Mouse (Mus musculus) brown adipose tissue, adult 24 weeks (tissue): ENCODE measurements around the gene Gm5039. TPM values are rescaled to one million over a fixed set of nuclear protein-coding genes. Genes with fewer than 3 reads are reported as not detected.
A peak's percentile ranks its signal among the peaks of the same experiment; 100 is the strongest.
"Not testable (repeated sequence)": the region's sequence is repeated elsewhere in the genome, so short reads cannot be mapped to it uniquely, and the experiment has no call there.

ENCODE experiments used
- H3K27ac ChIP-seq: fragments of 200-500 bp; replicated peaks from 2 replicates; pipeline ENCODE4 v1.5.1; 2012; ENCODE audit warnings: low read depth, mild to moderate bottlenecking, low read length
- H3K4me1 ChIP-seq: fragments of 200-500 bp; 2 replicates; pipeline ENCODE4 v1.6.1; 2012; ENCODE audit warnings: low read length, mixed read lengths; ENCODE audit not compliant: control insufficient read depth, insufficient read depth, insufficient read length
- H3K4me3 ChIP-seq: fragments of 200-500 bp; 2 replicates; pipeline ENCODE4 v1.5.1; 2012; ENCODE audit warnings: low read depth, mild to moderate bottlenecking, low read length, moderate library complexity; ENCODE audit not compliant: insufficient read depth
- polyA plus RNA-seq: library from polyadenylated mRNA; stranded (reverse); fragments of >200 nt; gene quantifications from 2 replicates; pipeline ENCODE4 v1.2.4, GENCODE M21; 2012; ENCODE audit not compliant: missing spikeins, insufficient read depth, insufficient read length

The Gm5039 gene
- polyA plus RNA-seq, result not detected in 2 replicates

DNA sequence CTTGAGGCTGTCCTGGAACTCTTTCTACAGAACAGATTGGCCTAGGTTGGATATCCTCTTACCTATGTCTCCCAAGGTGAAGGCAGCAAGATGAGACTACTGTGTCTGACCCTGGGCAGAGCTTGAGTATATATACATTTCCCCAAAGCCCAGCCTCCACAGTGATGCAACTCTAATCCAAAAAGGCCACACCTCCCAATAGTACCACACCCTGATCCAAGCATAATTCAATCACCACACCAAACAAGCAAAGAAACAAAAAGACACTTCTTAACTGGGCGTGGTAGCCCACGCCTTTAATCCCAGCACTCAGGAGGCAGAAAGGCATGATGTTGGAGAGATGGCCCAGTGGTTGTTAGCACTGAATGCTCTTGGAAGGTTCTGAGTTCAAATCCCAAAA is at the start of gene Gm5039:
TSS of gene Gm5039 (minus strand) at position 101 of the 400 bp plus-strand sequence.
- H3K27ac ChIP-seq, H3K4me3 ChIP-seq, H3K4me1 ChIP-seq: not testable (repeated sequence)

DNA sequence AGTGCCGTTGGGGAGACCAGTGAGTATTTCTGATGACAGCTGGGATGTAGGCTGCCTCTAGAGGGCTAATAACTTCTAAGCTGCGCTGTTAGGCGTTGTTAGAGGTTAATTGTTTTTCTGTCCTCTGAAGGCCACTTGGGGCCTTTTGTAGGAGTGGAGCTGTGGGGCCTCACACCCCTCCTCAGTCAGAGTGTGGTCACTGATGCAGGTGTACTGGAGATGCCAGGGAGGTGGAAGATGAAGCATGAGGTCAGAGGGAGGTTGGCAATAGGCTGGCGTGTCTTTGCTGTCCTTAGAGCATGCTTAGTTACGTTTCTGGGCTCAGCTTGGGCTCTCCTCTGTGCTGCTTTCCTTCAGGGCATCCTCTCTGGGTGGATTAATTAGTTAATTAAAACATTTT is 48.2 kb upstream of the Gm5039 start:
- Histone ChIP-seq H3K27ac (no peak overlapping the region), H3K4me3 (no peak overlapping the region), H3K4me1 (peaks cover 2% of the 10 kb centered on the region; the same call in 1 of the 2 replicates)

DNA sequence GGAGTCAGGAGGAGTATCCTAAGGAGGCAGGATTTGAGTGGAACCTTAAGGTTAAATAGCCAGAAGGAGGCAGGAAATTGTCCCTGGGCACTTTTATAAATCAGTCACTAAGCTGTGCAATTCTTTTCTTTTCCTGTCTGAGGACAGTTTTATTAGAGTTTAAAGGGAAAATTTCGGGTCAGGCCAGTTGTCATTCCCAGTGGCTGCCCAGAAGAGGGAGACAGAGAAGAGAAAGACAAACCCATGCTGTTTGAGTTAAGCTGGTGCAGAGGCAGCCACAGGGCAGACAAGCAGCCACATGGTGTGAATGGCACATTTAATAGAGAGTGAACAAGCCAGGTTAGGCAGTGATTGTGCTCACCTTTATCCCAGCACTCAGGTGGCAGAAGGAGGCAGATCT is 46.5 kb upstream of the Gm5039 start:
- not testable (repeated sequence) for H3K4me1 ChIP-seq, H3K4me3 ChIP-seq, H3K27ac ChIP-seq

DNA sequence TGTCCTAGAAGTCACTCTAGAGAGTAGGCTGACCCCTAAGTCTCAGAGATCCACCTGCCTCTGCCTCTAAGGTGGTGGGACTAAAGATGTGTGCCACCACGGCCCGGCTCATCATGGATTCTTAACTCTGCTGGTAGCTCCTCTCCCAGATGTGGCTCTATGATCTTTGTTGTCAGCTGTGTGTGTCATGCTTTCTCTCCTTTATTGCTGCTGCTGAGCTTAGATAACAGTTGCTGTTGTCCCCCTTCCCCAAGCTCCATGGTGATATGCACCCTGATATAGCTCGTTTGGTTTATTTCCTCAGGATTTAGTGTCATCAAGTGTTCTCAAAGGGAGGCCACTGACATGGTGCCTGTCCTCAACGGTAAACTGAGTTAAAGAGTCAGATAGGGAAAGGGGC is 45.9 kb upstream of the Gm5039 start:
- H3K4me1 ChIP-seq, H3K4me3 ChIP-seq, H3K27ac ChIP-seq: not testable (repeated sequence)

DNA sequence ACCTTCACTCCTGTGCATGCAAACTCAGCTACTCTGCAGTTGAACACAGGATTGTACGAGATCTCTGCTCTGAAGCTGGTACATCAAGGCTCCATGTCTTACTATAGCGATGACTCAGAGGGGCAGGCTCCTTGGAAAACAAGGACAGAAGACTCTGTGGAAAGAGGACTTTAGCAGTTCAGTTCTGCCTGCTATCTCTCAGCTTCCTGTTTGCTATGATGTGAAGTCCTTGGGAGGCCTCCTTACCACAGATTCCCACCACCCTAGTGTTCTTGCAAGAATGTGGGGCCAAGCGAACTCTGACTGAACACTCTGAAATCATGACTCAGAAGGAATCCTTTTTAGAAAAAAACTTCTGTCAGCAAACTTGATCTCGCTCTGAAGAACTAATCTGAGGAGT is 44.8 kb upstream of the Gm5039 start:
- H3K4me3 ChIP-seq, result no peak overlapping the region
- peaks cover 2% of the 10 kb centered on the region; the same call in 1 of the 2 replicates for H3K4me1 ChIP-seq
- no peak overlapping the region for H3K27ac ChIP-seq

DNA sequence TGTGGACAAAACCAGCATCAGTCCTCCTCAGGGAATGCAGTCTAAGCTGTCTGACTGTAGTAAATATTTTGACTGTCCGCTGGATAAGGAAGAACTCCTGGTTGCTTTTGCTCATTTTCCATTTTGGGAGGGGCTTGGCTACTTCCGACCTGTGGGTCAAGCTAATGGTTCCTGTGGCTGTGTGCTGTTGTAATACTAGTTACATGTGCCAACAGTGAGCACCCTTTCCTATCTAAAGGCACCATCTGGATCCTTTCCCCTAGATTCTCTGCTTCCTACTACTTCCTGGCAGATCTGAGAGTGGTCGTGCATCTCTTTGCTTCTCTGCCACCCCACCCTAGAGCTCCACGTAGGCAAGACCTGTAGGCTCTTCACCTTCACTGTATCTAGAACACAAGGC is 43.8 kb upstream of the Gm5039 start:
- peaks cover 2% of the 10 kb centered on the region; the same call in 1 of the 2 replicates for H3K4me1 ChIP-seq
- no peak overlapping the region for H3K4me3 ChIP-seq

DNA sequence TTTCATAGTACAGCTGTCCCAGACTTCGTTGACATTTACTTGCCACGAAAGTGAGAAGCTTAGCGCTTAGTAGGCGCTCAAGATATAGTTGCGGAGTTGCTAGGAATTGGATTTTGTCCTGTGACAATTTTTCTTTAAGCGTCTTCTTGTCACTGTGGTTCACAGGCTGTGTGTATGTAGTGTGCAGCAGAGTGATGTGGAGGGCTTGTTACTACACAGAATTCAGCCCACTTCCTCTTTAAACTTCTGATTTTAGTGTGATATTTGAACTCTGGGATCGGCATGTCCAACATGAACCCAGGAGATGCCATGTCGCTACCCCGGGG is 37.3 kb upstream of the Gm5039 start:
- Histone ChIP-seq H3K4me3 (peak overlapping the region; percentile 84), H3K4me1 (0 out of 2 replicates have a peak, but pooled peaks cover 4% of the 10 kb centered on the region), H3K27ac (peak overlapping the region; percentile 73)

More for the DNA sequence above, 43.8 kb upstream of the Gm5039 start:
- H3K27ac ChIP-seq, result no peak overlapping the region

DNA sequence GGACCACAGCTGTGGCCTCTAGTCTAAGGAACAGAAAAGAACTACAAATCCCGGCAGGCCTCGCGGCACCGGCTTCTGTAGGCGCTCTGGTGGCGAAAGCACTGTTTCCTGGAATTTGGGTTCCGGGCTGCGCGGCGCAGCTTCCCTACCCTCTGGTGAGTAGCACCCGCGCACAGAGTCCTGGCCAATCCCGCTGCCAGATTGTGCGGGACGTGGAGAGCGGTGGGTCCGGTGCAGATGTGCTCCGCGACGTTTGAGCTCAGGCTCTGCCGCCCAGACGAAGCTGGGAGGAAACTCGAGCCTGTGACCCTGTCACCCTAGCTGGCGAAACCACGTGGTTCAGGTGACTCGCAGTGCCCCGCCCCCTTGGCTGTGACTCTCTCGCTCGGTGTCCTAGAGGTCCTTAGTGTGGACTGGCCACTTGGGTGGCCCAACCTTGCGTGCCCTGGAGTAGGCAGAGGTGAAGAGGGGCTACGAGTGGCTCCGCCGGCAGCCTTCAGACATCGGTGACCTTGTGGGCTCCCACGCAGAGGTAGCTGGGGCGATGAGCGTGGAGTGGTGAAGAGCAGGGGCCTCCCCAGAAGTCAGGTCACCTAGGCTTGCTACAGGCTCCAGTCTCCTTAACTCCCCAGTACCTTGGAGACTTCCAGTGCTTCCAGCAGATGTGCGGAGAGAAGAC is 36.8 kb upstream of the Gm5039 start, which contains the start of gene Adck1:
TSS of gene Adck1 (plus strand) at position 114 of the 679 bp plus-strand sequence.
- Histone ChIP-seq H3K27ac (peak within 1 kb of the TSS; percentile 88), H3K4me3 (peak within 1 kb of the TSS; percentile 84), H3K4me1 (0 out of 2 replicates have a peak, but pooled peaks cover 4% of the 10 kb centered on the region)

DNA sequence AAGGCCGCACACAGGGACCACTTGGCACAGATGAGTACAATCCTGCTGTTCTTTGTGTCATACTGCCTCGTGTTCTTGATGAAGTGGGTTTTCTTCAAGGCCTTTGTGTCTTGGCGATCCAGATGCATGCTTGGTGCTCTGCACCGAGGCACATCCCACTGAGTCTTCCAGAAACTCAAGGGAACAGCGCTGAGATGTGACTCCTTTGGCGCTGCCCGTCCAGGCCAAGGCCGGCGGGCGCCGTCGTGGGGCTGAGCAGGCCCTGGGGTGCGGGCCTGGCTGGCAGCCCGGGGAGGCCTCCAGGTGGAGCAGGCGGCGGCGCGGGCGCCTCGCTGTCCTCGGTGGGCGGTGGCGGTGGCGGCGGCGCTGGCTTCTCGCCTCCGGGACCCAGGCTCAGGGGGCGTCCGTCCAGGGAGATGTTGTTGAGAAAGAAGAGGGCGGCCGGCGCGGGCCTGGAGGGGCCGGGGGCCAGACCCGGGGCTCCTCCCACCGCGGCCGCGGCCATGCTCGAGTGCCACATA is 30.4 kb upstream of the Gm5039 start:
- Histone ChIP-seq H3K4me3 (peak overlapping the region; percentile 23; the same call in 1 of the 2 replicates), H3K4me1 (no peaks in the 10 kb centered on the region), H3K27ac (no peak overlapping the region)

DNA sequence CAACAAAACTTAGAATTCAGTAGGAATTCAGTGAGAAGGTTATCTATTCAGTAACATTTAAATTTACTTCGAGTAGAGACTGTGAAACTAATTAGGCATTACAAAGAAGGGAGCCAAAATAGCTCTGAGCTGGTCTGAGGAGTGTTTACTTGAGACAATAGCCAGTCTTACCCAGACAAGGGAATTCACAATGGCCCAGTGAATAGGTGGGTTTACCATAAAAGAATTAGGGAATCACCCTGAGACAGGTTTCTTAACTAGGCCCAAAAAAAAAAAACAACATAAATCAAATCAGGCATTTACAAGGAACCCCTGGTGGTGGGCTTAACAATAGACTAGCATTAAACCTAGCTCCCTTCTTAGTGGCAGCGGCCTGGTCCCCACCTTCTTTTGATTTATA is 17.5 kb upstream of the Gm5039 start:
- H3K4me1 ChIP-seq, H3K27ac ChIP-seq, H3K4me3 ChIP-seq: not testable (repeated sequence)

DNA sequence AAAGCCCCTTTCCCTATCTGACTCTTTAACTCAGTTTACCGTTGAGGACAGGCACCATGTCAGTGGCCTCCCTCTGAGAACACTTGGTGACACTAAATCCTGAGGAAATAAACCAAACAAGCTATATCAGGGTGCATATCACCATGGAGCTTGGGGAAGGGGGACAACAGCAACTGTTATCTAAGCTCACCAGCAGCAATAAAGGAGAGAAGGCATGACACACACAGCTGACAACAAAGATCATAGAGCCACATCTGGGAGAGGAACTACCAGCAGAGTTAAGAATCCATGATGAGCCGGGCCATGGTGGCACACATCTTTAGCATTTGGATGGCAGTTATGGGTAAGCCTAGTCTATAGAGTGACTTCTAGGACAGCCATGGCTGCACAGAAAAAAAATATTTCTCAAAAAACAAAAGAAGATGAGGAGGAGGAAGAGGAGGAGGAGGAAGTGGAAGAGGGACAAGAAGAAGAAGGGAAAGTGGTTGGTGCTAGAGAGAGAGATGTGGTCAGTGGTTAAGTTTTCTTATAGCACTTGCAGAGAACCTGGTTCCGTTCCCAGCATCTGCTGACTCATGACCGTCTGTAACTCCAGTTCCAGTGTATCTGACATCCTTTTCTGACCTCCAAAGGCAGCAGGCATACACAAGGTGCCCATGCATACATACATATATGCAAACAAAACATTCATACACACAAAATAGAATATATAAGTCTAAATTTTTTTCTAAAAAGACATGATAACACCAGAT is 13.0 kb upstream of the Gm5039 start:
- not testable (repeated sequence) for H3K4me1 ChIP-seq, H3K4me3 ChIP-seq, H3K27ac ChIP-seq

DNA sequence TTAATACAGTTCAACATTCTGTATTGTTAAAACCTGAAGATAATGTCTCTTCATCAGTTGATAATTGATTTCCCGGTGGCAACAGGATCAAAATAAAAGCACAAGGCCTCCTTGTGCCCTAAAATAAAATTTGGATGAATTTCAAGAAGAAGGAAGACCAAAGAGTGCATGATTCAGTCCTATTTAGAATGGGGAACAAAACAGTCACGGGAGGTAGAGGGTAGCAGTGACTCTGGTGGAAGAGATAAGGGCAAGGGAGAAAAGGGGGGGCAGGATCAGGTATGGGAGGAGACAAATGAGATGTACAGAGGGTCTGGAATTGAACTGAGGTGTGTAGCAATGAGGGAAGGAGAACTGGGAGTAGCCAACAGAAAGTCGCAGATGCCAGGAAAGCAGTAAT is 9.3 kb downstream of the Gm5039 start:
- H3K27ac ChIP-seq, result no peak overlapping the region
- no peaks in the 10 kb centered on the region for H3K4me1 ChIP-seq
- no peak overlapping the region for H3K4me3 ChIP-seq

DNA sequence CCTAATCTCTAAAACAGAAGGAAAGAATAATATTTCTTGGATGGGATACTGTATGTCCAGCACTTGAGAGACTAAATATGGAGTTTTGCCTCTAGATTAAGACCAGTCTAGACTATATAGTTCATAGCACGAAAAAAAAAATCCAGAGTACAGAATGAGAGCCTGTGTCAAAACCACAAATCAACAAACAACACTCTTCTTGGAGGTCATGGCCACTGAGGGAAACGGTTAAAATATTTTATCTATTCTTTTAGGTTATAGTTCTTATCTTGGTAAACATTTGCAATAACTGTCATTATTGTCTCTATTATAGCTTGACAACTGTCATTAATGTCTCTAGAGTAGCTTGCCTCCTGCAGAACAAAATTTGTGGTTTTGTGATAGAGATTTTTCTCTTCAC is 26.7 kb downstream of the Gm5039 start:
- H3K4me1 ChIP-seq, H3K27ac ChIP-seq, H3K4me3 ChIP-seq: not testable (repeated sequence)

DNA sequence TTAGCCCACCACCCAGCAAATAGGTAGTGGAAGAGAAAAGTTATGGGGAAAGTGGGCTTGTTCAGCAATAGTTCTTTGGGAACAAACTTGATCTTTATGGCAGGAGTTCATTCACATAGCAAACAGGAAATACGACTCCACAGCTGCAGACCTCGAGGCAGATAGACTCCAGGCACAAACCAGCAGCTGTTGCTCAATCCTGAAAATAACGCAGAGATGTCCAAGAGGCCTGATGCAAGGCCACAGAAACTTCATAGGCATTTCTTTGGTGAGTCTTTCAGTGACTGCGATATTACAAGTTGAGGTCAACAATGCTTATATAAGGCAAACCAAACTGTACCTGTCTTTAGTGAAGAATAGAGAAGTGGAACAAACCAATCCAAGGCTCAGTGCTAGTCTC is 30.7 kb downstream of the Gm5039 start:
- not testable (repeated sequence) for H3K4me3 ChIP-seq, H3K27ac ChIP-seq, H3K4me1 ChIP-seq

DNA sequence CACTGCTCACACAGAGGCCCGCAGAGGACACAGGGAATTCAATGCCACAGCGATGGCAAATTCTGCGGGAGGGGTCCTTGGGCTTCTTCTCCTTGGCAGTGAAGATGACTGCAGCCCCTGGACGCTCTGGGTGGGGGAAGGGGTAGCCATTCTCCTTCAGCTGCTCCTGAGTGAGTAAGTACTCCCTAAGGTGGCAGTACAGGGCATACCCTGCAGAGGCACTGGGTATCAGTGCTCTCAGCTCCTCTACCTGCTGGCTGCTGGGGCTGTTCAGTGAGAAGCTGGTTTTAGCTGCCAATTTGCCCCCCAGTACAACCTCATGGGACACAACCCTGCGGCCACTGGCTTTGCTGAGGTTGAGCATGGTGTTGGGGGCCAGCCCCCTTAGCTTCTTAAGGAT is 38.6 kb downstream of the Gm5039 start:
- H3K4me3 ChIP-seq, H3K27ac ChIP-seq, H3K4me1 ChIP-seq: not testable (repeated sequence)

DNA sequence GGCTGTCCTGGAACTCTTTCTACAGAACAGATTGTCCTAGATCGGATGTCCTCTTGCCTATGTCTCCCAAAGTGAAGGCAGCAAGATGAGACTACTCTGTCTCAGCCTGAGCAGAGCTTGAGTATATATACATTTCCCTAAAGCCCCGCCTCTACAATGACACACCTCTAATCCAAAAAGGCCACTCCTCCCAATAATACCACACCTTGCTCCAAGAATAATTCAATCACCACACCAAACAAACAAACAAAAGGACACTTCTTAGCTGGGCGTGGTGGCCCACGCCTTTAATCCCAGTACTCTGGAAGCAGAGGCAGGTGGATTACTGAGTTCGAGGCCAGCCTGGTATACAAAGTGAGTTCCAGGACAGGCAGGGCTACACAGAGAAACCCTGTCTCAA is 49.4 kb downstream of the Gm5039 start, which contains the start of gene Gm5662:
TSS of gene Gm5662 (minus strand) at position 101 of the 400 bp plus-strand sequence.
- not testable (repeated sequence) for H3K27ac ChIP-seq, H3K4me3 ChIP-seq, H3K4me1 ChIP-seq
